Mouse (Mus musculus) liver, adult 2 months (tissue): ENCODE results near the gene Hdac4.

Experiments used
- CTCF ChIP-seq: fragments of 200-500 bp; IDR thresholded peaks from 2 replicates; pipeline ENCODE4 v1.5.1; 2011; ENCODE audit warnings: low read depth, low read length, control low read depth
- POLR2A ChIP-seq: fragments of 200-500 bp; IDR thresholded peaks from 2 replicates; pipeline ENCODE4 v1.6.1; 2011; ENCODE audit warnings: low read length, control low read depth; ENCODE audit not compliant: insufficient read depth; ENCODE audit errors: extremely low read depth

GRCm38 (mm10) chr1:92187137-92187536 lies 8.4 kb downstream of the Hdac4 start:
- no peak for TF ChIP-seq CTCF
- no peak for TF ChIP-seq POLR2A
